ENCODE assay signal across 20 mouse cellular contexts in the genomic region with DNA sequence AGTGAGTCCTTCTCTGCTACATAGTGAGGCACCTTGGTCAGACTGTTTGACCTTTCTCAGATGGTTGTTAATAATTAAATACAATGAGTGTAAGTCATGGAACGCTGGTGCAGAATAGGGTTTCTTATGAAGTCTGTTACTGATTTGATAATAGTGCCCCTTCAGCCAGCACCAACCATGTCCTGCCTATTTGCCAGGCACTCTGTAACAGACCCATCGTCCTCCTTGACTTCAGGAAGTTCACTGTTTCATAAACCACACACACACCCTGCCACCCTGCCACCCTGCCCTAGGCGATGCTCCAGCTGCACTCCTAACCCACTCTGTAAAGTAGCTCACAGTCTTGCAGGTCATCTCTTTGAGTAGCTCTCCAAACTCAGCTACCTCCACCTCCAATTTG. TPM values are rescaled to one million over a fixed set of nuclear protein-coding genes. Genes with fewer than 3 reads are reported as not detected.
DNase-seq lines count a peak whose midpoint lies in the region; ATAC-seq and TF ChIP-seq lines count a peak whose summit lies in the region.
"Had no signal": no experiment of that assay in that cellular context is flagged by ENCODE, and none has a peak within 500 bp of the region (broad histone marks: within the 10 kb centered on the region; RNA-seq: fewer than 3 reads in every experiment).

No protein-coding gene starts in this region.

- WGBS in kidney, postnatal 0 days, result 49% methylated on average over 3 of the region's 3 CpGs
- 70% methylated on average over 3 of the region's 3 CpGs for WGBS in stomach, embryonic 15.5 days

- no peak for TF ChIP-seq CTCF in gastrocnemius, adult 2 months (IDR thresholded peaks at IDR 0.05)
- no peak for TF ChIP-seq CTCF in kidney, postnatal 0 days (IDR thresholded peaks at IDR 0.05; ENCODE audit: low read depth)
- no peak for TF ChIP-seq CTCF in layer of hippocampus, adult 2 months (conservative IDR thresholded peaks at IDR 0.05)

- no peak overlapping the region for H3K4me3 ChIP-seq in gastrocnemius, adult 2 months
- peak overlapping the region; percentile 20 for H3K4me3 ChIP-seq in megakaryocyte, embryonic 14.5 days (replicated peaks)
- no peak overlapping the region for H3K4me3 ChIP-seq in kidney, postnatal 0 days (replicated peaks; ENCODE audit: low read depth, low read length)
- no peak overlapping the region for H3K4me3 ChIP-seq in stomach, embryonic 15.5 days (replicated peaks)
- no peak overlapping the region for H3K4me3 ChIP-seq in layer of hippocampus, adult 2 months
- H3K4me3 ChIP-seq: forebrain, embryonic 10.5 days; lung, embryonic 15.5 days; neural tube, embryonic 13.5 days had no signal

- peaks cover 26% of the 10 kb centered on the region for H3K4me1 ChIP-seq in megakaryocyte, embryonic 14.5 days
- peaks cover 10% of the 10 kb centered on the region for H3K4me1 ChIP-seq in kidney, postnatal 0 days (replicated peaks; ENCODE audit: insufficient read depth, low read length)
- peaks cover 2% of the 10 kb centered on the region for H3K4me1 ChIP-seq in stomach, embryonic 15.5 days

- peak overlapping the region; percentile 82 for H3K4me2 ChIP-seq in kidney, postnatal 0 days (ENCODE audit: low read length)
- H3K4me2 ChIP-seq in stomach, embryonic 15.5 days, result 0 out of 2 replicates have a peak overlapping the region, but pooled peaks have one; percentile 0
- H3K4me2 ChIP-seq: lung, embryonic 15.5 days had no signal

- H3K27ac ChIP-seq in gastrocnemius, adult 2 months, result peak overlapping the region; percentile 97
- H3K27ac ChIP-seq in kidney, postnatal 0 days, result peak overlapping the region; percentile 97
- no peak overlapping the region for H3K27ac ChIP-seq in stomach, embryonic 15.5 days
- H3K27ac ChIP-seq in layer of hippocampus, adult 2 months, result no peak overlapping the region
- H3K27ac ChIP-seq: forebrain, embryonic 10.5 days; lung, embryonic 15.5 days; macrophage; neural tube, embryonic 13.5 days had no signal

- no peaks in the 10 kb centered on the region for H3K9me3 ChIP-seq in megakaryocyte, embryonic 14.5 days
- no peaks in the 10 kb centered on the region for H3K9me3 ChIP-seq in kidney, postnatal 0 days (replicated peaks; ENCODE audit: low read length)
- H3K9me3 ChIP-seq in stomach, embryonic 15.5 days, result no peaks in the 10 kb centered on the region
- H3K9me3 ChIP-seq: forebrain, embryonic 10.5 days; lung, embryonic 15.5 days; neural tube, embryonic 13.5 days had no signal

- H3K36me3 ChIP-seq in megakaryocyte, embryonic 14.5 days (replicated peaks; ENCODE audit: low read length), result no peaks in the 10 kb centered on the region
- H3K36me3 ChIP-seq in kidney, postnatal 0 days (ENCODE audit: insufficient read depth, low read length), result no peaks in the 10 kb centered on the region
- H3K36me3 ChIP-seq in stomach, embryonic 15.5 days, result no peaks in the 10 kb centered on the region
- H3K36me3 ChIP-seq: lung, embryonic 15.5 days; neural tube, embryonic 13.5 days had no signal

- no peak for ATAC-seq in megakaryocyte, adult 5-6 weeks (ENCODE audit: poor library complexity, severe bottlenecking)
- 0 out of 2 replicates have a peak, but pooled peaks have one; percentile 3 for ATAC-seq in kidney, postnatal 0 days (replicated peaks; ENCODE audit: low FRiP score, low read depth)
- no peak for ATAC-seq in stomach, embryonic 15.5 days (ENCODE audit: insufficient read depth, low FRiP score, low read depth)
- ATAC-seq: CD4-positive, CD25-positive, alpha-beta regulatory T cell, adult 4 months; forebrain, postnatal 0 days had no signal

- intact Hi-C loops in gastrocnemius, adult 2 months (cut with DNase I), result no loop called here

- H3K27me3 ChIP-seq in megakaryocyte, embryonic 14.5 days (replicated peaks), result peaks cover 73% of the 10 kb centered on the region
- no peaks in the 10 kb centered on the region for H3K27me3 ChIP-seq in kidney, postnatal 0 days (ENCODE audit: insufficient read depth, low read length)
- no peaks in the 10 kb centered on the region for H3K27me3 ChIP-seq in stomach, embryonic 15.5 days (replicated peaks)

- H3K9ac ChIP-seq in kidney, postnatal 0 days (ENCODE audit: low read depth, low read length), result no peak overlapping the region
- no peak overlapping the region for H3K9ac ChIP-seq in stomach, embryonic 15.5 days
- H3K9ac ChIP-seq: forebrain, postnatal 0 days; lung, embryonic 15.5 days had no signal

- DNase-seq in gastrocnemius, adult 2 months, result no peak
- DNase-seq in gastrocnemius, postnatal 25 days, result no peak
- peak; percentile 45 for DNase-seq in kidney, postnatal 0 days (ENCODE audit: low spot score)
- DNase-seq in T-cell, adult 2 months (ENCODE audit: low spot score), result no peak
- DNase-seq in layer of hippocampus, adult 2 months (ENCODE audit: low spot score in 2 of 2), result no peak
- DNase-seq: adrenal gland, postnatal 14 days; cerebellum, postnatal 36 days; forebrain, postnatal 0 days; heart, postnatal 4 days; midbrain, embryonic 14.5 days; right cerebral cortex, adult 18-20 months; thymus, adult 2 months had no signal

RNA-seq across cellular contexts. Expression of a gene that starts 2.1 kb away (rescaled TPM):
- total RNA-seq in gastrocnemius, adult 2 months (2021), result 10 to 100 TPM; 13.2 to 19.6 TPM
- 10 to 100 TPM; 13.1 to 21.6 TPM for total RNA-seq in gastrocnemius, postnatal 25 days (2021)
- polyA plus RNA-seq in megakaryocyte, embryonic 14.5 days (2012; ENCODE audit: insufficient read depth, low replicate concordance), result 0.44 and 19.0 TPM in 2 replicates
- total RNA-seq in megakaryocyte, adult 5-6 weeks (2015), result 29.9 and 31.6 TPM in 2 replicates
- total RNA-seq in megakaryocyte, adult 5-6 weeks (2017), result 18.7 and 26.5 TPM in 2 replicates
- 41.6 and 45.5 TPM in 2 replicates for polyA plus RNA-seq in kidney, postnatal 0 days (2015; fragmentation: Nextera tagmentation; extraction: Ambion mirVana)
- polyA plus RNA-seq in stomach, embryonic 15.5 days (2015; fragmentation: Nextera tagmentation; extraction: Ambion mirVana), result 35.5 and 37.3 TPM in 2 replicates
- total RNA-seq in layer of hippocampus, adult 2 months (2021), result 10 to 100 TPM; 73.3 to 74.1 TPM

RNA-seq across cellular contexts. Expression of a gene that starts 2.2 kb away (rescaled TPM):
- 10 to 100 TPM; 30.6 to 32.4 TPM for total RNA-seq in gastrocnemius, adult 2 months (2021)
- 10 to 100 TPM; 22.0 to 39.9 TPM for total RNA-seq in gastrocnemius, postnatal 25 days (2021)
- 0.09 and 0.40 TPM in 2 replicates for polyA plus RNA-seq in megakaryocyte, embryonic 14.5 days (2012; ENCODE audit: insufficient read depth, low replicate concordance)
- total RNA-seq in megakaryocyte, adult 5-6 weeks (2015), result 4.8 TPM in 2 replicates
- 4.0 and 5.0 TPM in 2 replicates for total RNA-seq in megakaryocyte, adult 5-6 weeks (2017)
- 29.6 and 30.9 TPM in 2 replicates for polyA plus RNA-seq in kidney, postnatal 0 days (2015; fragmentation: Nextera tagmentation; extraction: Ambion mirVana)
- 12.8 and 13.9 TPM in 2 replicates for polyA plus RNA-seq in stomach, embryonic 15.5 days (2015; fragmentation: Nextera tagmentation; extraction: Ambion mirVana)
- 1 to 10 TPM; 6.1 to 7.2 TPM for total RNA-seq in layer of hippocampus, adult 2 months (2021)
- polyA plus RNA-seq: CD4-positive, CD25-positive, alpha-beta regulatory T cell, adult 4 months had no signal

Comparison
In these comparisons a context has a peak if more than half of its experiments do, and no peak if none do; other contexts are left out.
1. H3K27ac ChIP-seq: peak in gastrocnemius, adult 2 months (single experiment) and kidney, postnatal 0 days (single experiment); none in stomach, embryonic 15.5 days (single experiment) and layer of hippocampus, adult 2 months (single experiment).